Mouse (Mus musculus) lung, adult 2 months (tissue): Measurements from ENCODE around the gene Dlec1.

Experiments
- CTCF ChIP-seq: fragments of 200-500 bp; IDR thresholded peaks from 2 replicates; pipeline ENCODE4 v1.5.1; 2011; ENCODE audit warnings: mild to moderate bottlenecking, low read length, control low read depth; ENCODE audit not compliant: insufficient read depth
- POLR2A ChIP-seq: fragments of 200-500 bp; IDR thresholded peaks from 2 replicates; pipeline ENCODE4 v1.6.1; 2011; ENCODE audit warnings: low read depth, mild to moderate bottlenecking, control low read depth, low read length, borderline replicate concordance; ENCODE audit errors: extremely low read depth

- TF ChIP-seq POLR2A: no peak
- no peak for TF ChIP-seq CTCF
These were observed 12.8 kb upstream of the Dlec1 start for GRCm38 (mm10) chr9:119089437-119089836.
